Mouse (Mus musculus): Measurements from ENCODE around the gene Nfix. TPM values are rescaled to one million over a fixed set of nuclear protein-coding genes. Genes with fewer than 3 reads are reported as not detected.

The Nfix gene
- polyA plus RNA-seq, 1 experiment: 65.7 TPM

GRCm38 (mm10) chr8:84687003-84687704 is 113.0 kb downstream of the Nfix start:
- peak overlapping the region; percentile 92 for H3K4me2 ChIP-seq (ENCODE audit: low read depth)
- H3K4me3 ChIP-seq: peak overlapping the region; percentile 55
- peaks cover 11% of the 10 kb centered on the region for H3K36me3 ChIP-seq (ENCODE audit: control insufficient read depth, insufficient read depth)
- H3ac ChIP-seq (ENCODE audit: control insufficient read depth, insufficient read length): peak overlapping the region; percentile 29
- no peak for TF ChIP-seq MYOG (IDR thresholded peaks at IDR 0.05; ENCODE audit: control insufficient read depth in 1 of 3, insufficient read depth in 1 of 3, insufficient read length in 2 of 3, low read depth in 2 of 3)
- TF ChIP-seq E2F4 (IDR thresholded peaks at IDR 0.05; ENCODE audit: insufficient read depth): no peak
- no peak for TF ChIP-seq TCF12 (IDR thresholded peaks at IDR 0.05; ENCODE audit: insufficient read depth, poor library complexity, severe bottlenecking)
- TF ChIP-seq REST (IDR thresholded peaks at IDR 0.05; ENCODE audit: insufficient read depth, insufficient read length): no peak
- TF ChIP-seq USF1 (IDR thresholded peaks at IDR 0.05; ENCODE audit: low read depth): no peak
- no peak for TF ChIP-seq MYOD1 (IDR thresholded peaks at IDR 0.05; ENCODE audit: control insufficient read depth in 1 of 3, insufficient read length in 2 of 3, low read depth in 2 of 3)
- TF ChIP-seq MAX (IDR thresholded peaks at IDR 0.05; ENCODE audit: low read depth): no peak
- no peak for TF ChIP-seq POLR2AphosphoS2 (IDR thresholded peaks at IDR 0.05; ENCODE audit: insufficient read length, low read depth)
- TF ChIP-seq SRF (IDR thresholded peaks at IDR 0.05; ENCODE audit: control insufficient read depth, insufficient read length, low read depth): no peak
- no peak for TF ChIP-seq CEBPB (IDR thresholded peaks at IDR 0.05; ENCODE audit: insufficient read depth, poor library complexity, severe bottlenecking)
- TF ChIP-seq TCF3 (IDR thresholded peaks at IDR 0.05; ENCODE audit: insufficient read length, low read depth): no peak
- no peak for TF ChIP-seq POLR2A (IDR thresholded peaks at IDR 0.05; ENCODE audit: insufficient read length, low read depth)
- H3K79me2 ChIP-seq (ENCODE audit: control insufficient read depth, insufficient read depth): peaks cover 65% of the 10 kb centered on the region
- no peaks in the 10 kb centered on the region for H3K27me3 ChIP-seq (ENCODE audit: control insufficient read depth, insufficient read depth, insufficient read length)

GRCm38 (mm10) chr8:84686191-84687002 is 113.7 kb downstream of the Nfix start, which contains the start of gene Trmt1:
Trmt1 (plus strand) TSS chr8:84686307.
- Histone ChIP-seq H3K27me3 (ENCODE audit: control insufficient read depth, insufficient read depth, insufficient read length) (no peaks in the 10 kb centered on the region), H3K36me3 (ENCODE audit: control insufficient read depth, insufficient read depth) (peaks cover 16% of the 10 kb centered on the region), H3K79me2 (ENCODE audit: control insufficient read depth, insufficient read depth) (peaks cover 73% of the 10 kb centered on the region), H3ac (ENCODE audit: control insufficient read depth, insufficient read length) (peak within 1 kb of the TSS; percentile 29), H3K4me2 (ENCODE audit: low read depth) (peak within 1 kb of the TSS; percentile 92), H3K4me3 (peak within 1 kb of the TSS; percentile 55)
- no peak for TF ChIP-seq SRF (IDR thresholded peaks at IDR 0.05; ENCODE audit: control insufficient read depth, insufficient read length, low read depth)
- no peak for TF ChIP-seq MYOD1 (IDR thresholded peaks at IDR 0.05; ENCODE audit: control insufficient read depth in 1 of 3, insufficient read length in 2 of 3, low read depth in 2 of 3)
- TF ChIP-seq USF1 (IDR thresholded peaks at IDR 0.05; ENCODE audit: low read depth): peak; percentile 74

GRCm38 (mm10) chr8:84684537-84684936 is 115.6 kb downstream of the Nfix start:
- no peak overlapping the region for H3K4me3 ChIP-seq
- TF ChIP-seq MYOG (IDR thresholded peaks at IDR 0.05; ENCODE audit: control insufficient read depth in 1 of 3, insufficient read depth in 1 of 3, insufficient read length in 2 of 3, low read depth in 2 of 3) (no peak), TCF3 (IDR thresholded peaks at IDR 0.05; ENCODE audit: insufficient read length, low read depth) (no peak), E2F4 (IDR thresholded peaks at IDR 0.05; ENCODE audit: insufficient read depth) (no peak)
- H3K79me2 ChIP-seq (ENCODE audit: control insufficient read depth, insufficient read depth): peaks cover 77% of the 10 kb centered on the region
- no peak overlapping the region for H3K4me2 ChIP-seq (ENCODE audit: low read depth)
- peaks cover 15% of the 10 kb centered on the region for H3K36me3 ChIP-seq (ENCODE audit: control insufficient read depth, insufficient read depth)
- H3K27me3 ChIP-seq (ENCODE audit: control insufficient read depth, insufficient read depth, insufficient read length): no peaks in the 10 kb centered on the region
- H3ac ChIP-seq (ENCODE audit: control insufficient read depth, insufficient read length): no peak overlapping the region

GRCm38 (mm10) chr8:84682257-84682656 is 117.9 kb downstream of the Nfix start:
- Histone ChIP-seq H3K27me3 (ENCODE audit: control insufficient read depth, insufficient read depth, insufficient read length) (no peaks in the 10 kb centered on the region), H3K4me3 (no peak overlapping the region), H3K79me2 (ENCODE audit: control insufficient read depth, insufficient read depth) (peaks cover 94% of the 10 kb centered on the region), H3K36me3 (ENCODE audit: control insufficient read depth, insufficient read depth) (peaks cover 15% of the 10 kb centered on the region), H3K4me2 (ENCODE audit: low read depth) (no peak overlapping the region), H3ac (ENCODE audit: control insufficient read depth, insufficient read length) (no peak overlapping the region)
- no peak for TF ChIP-seq E2F4 (IDR thresholded peaks at IDR 0.05; ENCODE audit: insufficient read depth)
- no peak for TF ChIP-seq MYOD1 (IDR thresholded peaks at IDR 0.05; ENCODE audit: control insufficient read depth in 1 of 3, insufficient read length in 2 of 3, low read depth in 2 of 3)
- TF ChIP-seq MAX (IDR thresholded peaks at IDR 0.05; ENCODE audit: low read depth): no peak
- no peak for TF ChIP-seq POLR2A (IDR thresholded peaks at IDR 0.05; ENCODE audit: insufficient read length, low read depth)
- no peak for TF ChIP-seq CEBPB (IDR thresholded peaks at IDR 0.05; ENCODE audit: insufficient read depth, poor library complexity, severe bottlenecking)
- TF ChIP-seq TCF3 (IDR thresholded peaks at IDR 0.05; ENCODE audit: insufficient read length, low read depth): no peak
- TF ChIP-seq POLR2AphosphoS2 (IDR thresholded peaks at IDR 0.05; ENCODE audit: insufficient read length, low read depth): no peak
- no peak for TF ChIP-seq MYOG (IDR thresholded peaks at IDR 0.05; ENCODE audit: control insufficient read depth in 1 of 3, insufficient read depth in 1 of 3, insufficient read length in 2 of 3, low read depth in 2 of 3)

- TF ChIP-seq USF1 (IDR thresholded peaks at IDR 0.05; ENCODE audit: low read depth) (no peak), SRF (IDR thresholded peaks at IDR 0.05; ENCODE audit: control insufficient read depth, insufficient read length, low read depth) (no peak), TCF3 (IDR thresholded peaks at IDR 0.05; ENCODE audit: insufficient read length, low read depth) (no peak), POLR2A (IDR thresholded peaks at IDR 0.05; ENCODE audit: insufficient read length, low read depth) (no peak), TCF12 (IDR thresholded peaks at IDR 0.05; ENCODE audit: insufficient read depth, poor library complexity, severe bottlenecking) (no peak), MAX (IDR thresholded peaks at IDR 0.05; ENCODE audit: low read depth) (no peak), POLR2AphosphoS2 (IDR thresholded peaks at IDR 0.05; ENCODE audit: insufficient read length, low read depth) (no peak), MYOD1 (IDR thresholded peaks at IDR 0.05; ENCODE audit: control insufficient read depth in 1 of 3, insufficient read length in 2 of 3, low read depth in 2 of 3) (no peak), REST (IDR thresholded peaks at IDR 0.05; ENCODE audit: insufficient read depth, insufficient read length) (no peak), MYOG (IDR thresholded peaks at IDR 0.05; ENCODE audit: control insufficient read depth in 1 of 3, insufficient read depth in 1 of 3, insufficient read length in 2 of 3, low read depth in 2 of 3) (no peak), CEBPB (IDR thresholded peaks at IDR 0.05; ENCODE audit: insufficient read depth, poor library complexity, severe bottlenecking) (no peak), E2F4 (IDR thresholded peaks at IDR 0.05; ENCODE audit: insufficient read depth) (no peak)
Measured at GRCm38 (mm10) chr8:84681476-84681875, 118.7 kb downstream of the Nfix start.

More at GRCm38 (mm10) chr8:84681476-84681875, 118.7 kb downstream of the Nfix start:
- Histone ChIP-seq H3K4me3 (no peak overlapping the region), H3K27me3 (ENCODE audit: control insufficient read depth, insufficient read depth, insufficient read length) (no peaks in the 10 kb centered on the region), H3K79me2 (ENCODE audit: control insufficient read depth, insufficient read depth) (peaks cover 94% of the 10 kb centered on the region), H3K4me2 (ENCODE audit: low read depth) (no peak overlapping the region), H3K36me3 (ENCODE audit: control insufficient read depth, insufficient read depth) (peaks cover 15% of the 10 kb centered on the region), H3ac (ENCODE audit: control insufficient read depth, insufficient read length) (no peak overlapping the region)

All from myocyte (in vitro differentiated cells).